Mouse (Mus musculus) liver, adult 2 months (tissue): ENCODE measurements around the gene Slc16a4. TPM values are rescaled to one million over a fixed set of nuclear protein-coding genes. Genes with fewer than 3 reads are reported as not detected.

Experiments
- DNase-seq: peaks from one replicate; pipeline ENCODE4 v3.0.0-alpha.2; 2011; ENCODE audit warnings: low read depth, low spot score; ENCODE audit errors: extremely low read depth
- H3K27ac ChIP-seq: fragments of 200-500 bp; replicated peaks from 2 replicates; pipeline ENCODE4 v1.5.1; 2012; ENCODE audit warnings: low read depth, mild to moderate bottlenecking, control low read depth, inconsistent platforms, low read length; ENCODE audit not compliant: insufficient read depth
- H3K27me3 ChIP-seq: fragments of 200-500 bp; 2 replicates; pipeline ENCODE4 v1.6.1; 2012; ENCODE audit warnings: mild to moderate bottlenecking, moderate library complexity, low read length, inconsistent platforms; ENCODE audit not compliant: control insufficient read depth, insufficient read depth
- H3K36me3 ChIP-seq: fragments of 200-500 bp; 2 replicates; pipeline ENCODE4 v1.6.1; 2012; ENCODE audit warnings: low read length, inconsistent platforms; ENCODE audit not compliant: control insufficient read depth, insufficient read depth
- H3K4me1 ChIP-seq: fragments of 200-500 bp; 2 replicates; pipeline ENCODE4 v1.6.1; 2011; ENCODE audit warnings: low read length; ENCODE audit not compliant: control insufficient read depth, insufficient read depth
- H3K4me3 ChIP-seq: fragments of 200-500 bp; 2 replicates; pipeline ENCODE4 v1.5.1; 2011; ENCODE audit warnings: low read depth, mild to moderate bottlenecking, control low read depth, low read length, moderate library complexity; ENCODE audit not compliant: insufficient read depth
- H3K79me2 ChIP-seq: fragments of 200-500 bp; 2 replicates; pipeline ENCODE4 v1.6.1; 2012; ENCODE audit warnings: inconsistent platforms, mild to moderate bottlenecking, low read length, moderate library complexity; ENCODE audit not compliant: control insufficient read depth, insufficient read depth
- H3K9ac ChIP-seq: fragments of 200-500 bp; 2 replicates; pipeline ENCODE4 v1.6.1; 2012; ENCODE audit warnings: low read depth, mild to moderate bottlenecking, control low read depth, inconsistent platforms, low read length
- CTCF ChIP-seq: fragments of 200-500 bp; IDR thresholded peaks from 2 replicates; pipeline ENCODE4 v1.5.1; 2011; ENCODE audit warnings: low read depth, low read length, control low read depth
- POLR2A ChIP-seq: fragments of 200-500 bp; IDR thresholded peaks from 2 replicates; pipeline ENCODE4 v1.6.1; 2011; ENCODE audit warnings: low read length, control low read depth; ENCODE audit not compliant: insufficient read depth; ENCODE audit errors: extremely low read depth
- WGBS: fragments of 180-500 bp; shearing (Covaris S2); methylation state at CpG from one replicate; pipeline ENCODE4 v1.1.7; 2018; 5-methylcytosine and 5-hydroxymethylcytosine counted together
- polyA plus RNA-seq: library from polyadenylated mRNA; depleted of rRNA; stranded (reverse); fragments of >200 nt; gene quantifications from 2 replicates; pipeline ENCODE4 v1.2.3, GENCODE M21; 2012
- total RNA-seq: library from RNA; depleted of rRNA; stranded (reverse); fragments of >200 nt; gene quantifications from 2 replicates; pipeline ENCODE4 v1.2.3, GENCODE M21; 2014

Gene Slc16a4
- total and polyA plus RNA-seq, 2 experiments, result not detected

- H3K79me2 ChIP-seq, result peaks cover 10% of the 10 kb centered on the region; the same call in 1 of the 2 replicates
- DNase-seq, result peak; percentile 83
- H3K27me3 ChIP-seq, result no peaks in the 10 kb centered on the region
- TF ChIP-seq CTCF, result no peak
- no peak for TF ChIP-seq POLR2A
- peak overlapping the region; percentile 78 for H3K27ac ChIP-seq
- peak overlapping the region; percentile 87 for H3K4me3 ChIP-seq
- H3K4me1 ChIP-seq, result peaks cover 17% of the 10 kb centered on the region
- H3K36me3 ChIP-seq, result peaks cover 7% of the 10 kb centered on the region; the same call in 1 of the 2 replicates
- under 1% methylated on average over 75 of the region's 75 CpGs for WGBS
- H3K9ac ChIP-seq, result peak overlapping the region; percentile 86
Measured at GRCm38 (mm10) chr3:107332127-107332959, 41.3 kb downstream of the Slc16a4 start.

GRCm38 (mm10) chr3:107332960-107333380, 41.9 kb downstream of the Slc16a4 start:
- H3K27me3 ChIP-seq, result no peaks in the 10 kb centered on the region
- peak overlapping the region; percentile 86 for H3K9ac ChIP-seq
- no peak for TF ChIP-seq CTCF
- peak; percentile 46 for TF ChIP-seq POLR2A
- H3K4me3 ChIP-seq, result peak overlapping the region; percentile 87
- DNase-seq, result peak; percentile 99
- H3K79me2 ChIP-seq, result peaks cover 10% of the 10 kb centered on the region; the same call in 1 of the 2 replicates
- peaks cover 17% of the 10 kb centered on the region for H3K4me1 ChIP-seq
- under 1% methylated on average over 37 of the region's 37 CpGs for WGBS
- H3K27ac ChIP-seq, result peak overlapping the region; percentile 85
- H3K36me3 ChIP-seq, result peaks cover 4% of the 10 kb centered on the region; the same call in 1 of the 2 replicates

- peak; percentile 99 for DNase-seq
- peak within 1 kb of the TSS; percentile 85 for H3K27ac ChIP-seq
- H3K79me2 ChIP-seq, result peaks cover 10% of the 10 kb centered on the region; the same call in 1 of the 2 replicates
- H3K36me3 ChIP-seq, result peaks cover 3% of the 10 kb centered on the region; the same call in 1 of the 2 replicates
- H3K27me3 ChIP-seq, result no peaks in the 10 kb centered on the region
- peaks cover 17% of the 10 kb centered on the region for H3K4me1 ChIP-seq
- H3K4me3 ChIP-seq, result peak within 1 kb of the TSS; percentile 87
- H3K9ac ChIP-seq, result peak within 1 kb of the TSS; percentile 86
- under 1% methylated on average over 62 of the region's 62 CpGs for WGBS
- TF ChIP-seq POLR2A, result peak; percentile 88
- no peak for TF ChIP-seq CTCF
Measured at GRCm38 (mm10) chr3:107333381-107334201, 42.6 kb downstream of the Slc16a4 start, which contains the start of gene Rbm15. Rbm15 (minus strand) TSS chr3:107333673.

GRCm38 (mm10) chr3:107334202-107334934, 43.3 kb downstream of the Slc16a4 start:
- peaks cover 3% of the 10 kb centered on the region; the same call in 1 of the 2 replicates for H3K36me3 ChIP-seq
- no peaks in the 10 kb centered on the region for H3K27me3 ChIP-seq
- H3K27ac ChIP-seq, result peak overlapping the region; percentile 76
- H3K4me1 ChIP-seq, result peaks cover 17% of the 10 kb centered on the region
- peaks cover 10% of the 10 kb centered on the region; the same call in 1 of the 2 replicates for H3K79me2 ChIP-seq
- no peak for TF ChIP-seq POLR2A
- H3K4me3 ChIP-seq, result peak overlapping the region; percentile 74
- H3K9ac ChIP-seq, result peak overlapping the region; percentile 73
- 9% methylated on average over 12 of the region's 12 CpGs for WGBS
- no peak for DNase-seq

GRCm38 (mm10) chr3:107343971-107344370, 52.9 kb downstream of the Slc16a4 start:
- Histone ChIP-seq H3K27ac (no peak overlapping the region), H3K36me3 (no peaks in the 10 kb centered on the region), H3K4me3 (no peak overlapping the region), H3K4me1 (no peaks in the 10 kb centered on the region; the same call in 1 of the 2 replicates), H3K27me3 (no peaks in the 10 kb centered on the region), H3K9ac (no peak overlapping the region), H3K79me2 (no peaks in the 10 kb centered on the region; the same call in 1 of the 2 replicates)
- 38% methylated on average over 3 of the region's 3 CpGs for WGBS
- no peak for DNase-seq
- TF ChIP-seq POLR2A (no peak), CTCF (no peak)
